Mouse (Mus musculus) heart, postnatal 14 days (tissue): ENCODE data around the gene Idi2. TPM values are rescaled to one million over a fixed set of nuclear protein-coding genes. Genes with fewer than 3 reads are reported as not detected.
"Not testable (repeated sequence)": the region's sequence is repeated elsewhere in the genome, so short reads cannot be mapped to it uniquely, and the experiment has no call there.

ENCODE experiments used
- DNase-seq, 2 experiments: peaks; one replicate each; pipeline ENCODE4 v3.0.0; 2021 to 2022
- intact Hi-C: fragments of 180-260 bp; cut with DNase I; formaldehyde crosslinking; loops from one replicate; pipeline ENCODE4 v1.15.1; 2025
- microRNA-seq, 2 experiments: library from miRNA; unstranded; fragments of <30 nt; microRNA quantifications; one replicate each; pipeline ENCODE4 v1.2.0; 2021 to 2022
- total RNA-seq, 2 experiments: library from RNA; stranded (reverse); gene quantifications; 2 replicates each; pipeline ENCODE4 v1.2.3; 2021

The Idi2 gene
- total RNA-seq, 2 experiments from 2014 or later: not detected

- DNase-seq: no peak
- intact Hi-C loops: loop anchor here (5.0 to 10.0 kb wide), 2 partner anchors 97 to 111 kb away; partner anchors contain the start of genes Idi1 and Larp4b
Measured at GRCm38 (mm10) chr13:8995159-8995989, 42.7 kb downstream of the Idi2 start.

- intact Hi-C loops: loop anchor here (5.0 to 10.0 kb wide), 2 partner anchors 96 to 111 kb away; partner anchors contain the start of genes Idi1 and Larp4b
- peak; percentile 96 to 97 for DNase-seq
Measured at GRCm38 (mm10) chr13:8995990-8996786, 43.5 kb downstream of the Idi2 start, which contains the start of gene Gtpbp4. TSS of gene Gtpbp4 (minus strand) at chr13:8996083.

- intact Hi-C loops: loop anchor here (5.0 to 10.0 kb wide), 2 partner anchors 95 to 112 kb away; partner anchors contain the start of genes Idi1 and Larp4b
- DNase-seq: not testable (repeated sequence)
Measured at GRCm38 (mm10) chr13:8997221-8997620, 44.6 kb downstream of the Idi2 start.

- DNase-seq: no peak
- intact Hi-C loops: loop anchor here (5.0 to 10.0 kb wide), 2 partner anchors 93 to 115 kb away; partner anchors contain the start of genes Idi1 and Larp4b
Measured at GRCm38 (mm10) chr13:8999464-8999863, 46.8 kb downstream of the Idi2 start.

GRCm38 (mm10) chr13:9003306-9003705, 50.6 kb downstream of the Idi2 start:
- no peak for DNase-seq
- intact Hi-C loops: no loop called here

Small RNAs within 50 kb of the gene (microRNA-seq; reads per million reads assigned to microRNA genes)
- gene Gm22750: 0 reads per million in 2 experiments

Other genes with a start within 250 kb of the Idi2 start
- 10 to 100 TPM; 33.1 to 39.1 TPM for gene Wdr37, start 81.0 kb upstream of the Idi2 start, total RNA-seq
- 1 to 10 TPM; 5.7 to 6.5 TPM for gene Idi1, start 67.4 kb upstream of the Idi2 start, total RNA-seq
- gene Gm9745, start 4.6 kb upstream of the Idi2 start, total RNA-seq: not detected
- gene Gtpbp4, start 43.2 kb downstream of the Idi2 start, total RNA-seq: 10 to 100 TPM; 31.7 to 33.9 TPM
- 10 to 100 TPM; 69.9 to 78.9 TPM for gene Larp4b, start 141.0 kb downstream of the Idi2 start, total RNA-seq